Mouse (Mus musculus) ES-Bruce4 (cell line): ENCODE measurements around the gene Etnk1.

Experiments used
- CTCF ChIP-seq: IDR thresholded peaks from one replicate; pipeline ENCODE4 v1.8.1; 2011; ENCODE audit warnings: low read depth, low read length
- EP300 ChIP-seq: IDR thresholded peaks from 2 replicates; pipeline ENCODE4 v1.6.1; 2011; ENCODE audit warnings: low read depth, low read length; ENCODE audit not compliant: insufficient read depth
- POLR2A ChIP-seq: IDR thresholded peaks from one replicate; pipeline ENCODE4 v1.8.1; 2011; ENCODE audit warnings: low read length; ENCODE audit not compliant: insufficient read depth

DNA sequence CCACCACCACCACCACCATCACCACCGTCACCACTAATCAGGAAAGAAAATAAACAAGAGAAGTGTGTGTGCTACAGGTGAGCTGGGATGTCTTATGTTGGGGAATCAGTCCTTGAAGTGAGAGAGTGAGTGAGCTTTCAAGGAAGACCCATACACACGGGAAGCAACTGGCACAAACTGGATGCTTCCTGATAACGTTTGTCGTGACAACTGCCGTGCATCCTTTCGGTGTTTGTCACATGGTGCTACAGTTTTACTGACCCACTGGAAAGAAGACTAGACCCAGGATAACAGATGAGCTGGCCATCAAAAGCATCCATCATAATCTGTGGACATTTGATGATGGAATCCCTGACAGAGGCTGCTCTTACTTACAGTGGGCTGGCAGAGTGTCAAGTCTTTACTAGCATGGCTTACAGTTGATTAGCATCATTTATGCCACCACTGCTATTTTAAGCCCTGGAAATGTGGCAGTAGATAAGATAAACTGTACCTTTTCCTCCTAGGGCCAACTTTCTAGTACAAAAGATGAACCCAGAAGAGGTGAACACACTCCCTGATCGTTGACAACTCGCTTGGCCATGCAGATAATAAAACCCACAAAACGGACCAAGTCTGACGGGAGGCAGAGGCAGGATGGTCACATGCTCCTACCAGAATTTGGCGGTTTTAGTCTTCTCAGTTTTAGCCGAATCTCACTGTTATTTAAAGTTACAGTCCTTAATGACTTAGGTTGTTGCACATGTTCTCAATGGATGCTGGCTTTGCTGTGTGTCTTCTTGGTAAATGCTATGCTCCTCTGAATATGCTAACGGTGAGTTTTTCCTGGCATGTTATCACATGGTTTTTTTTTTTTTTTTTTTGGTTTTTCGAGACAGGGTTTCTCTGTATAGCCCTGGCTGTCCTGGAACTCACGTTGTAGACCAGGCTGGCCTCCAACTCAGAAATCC is 2.8 kb upstream of the Etnk1 start:
- TF ChIP-seq CTCF, result no peak
- no peak for TF ChIP-seq POLR2A
- no peak for TF ChIP-seq EP300
